Mouse (Mus musculus) heart, embryonic 14.5 days (tissue): Measurements from ENCODE around the gene Gm37240. TPM values are rescaled to one million over a fixed set of nuclear protein-coding genes. Genes with fewer than 3 reads are reported as not detected.

Experiments used
- ATAC-seq: fragments of 200-750 bp; cut with Nextera tagmentation; 2 replicates; pipeline ENCODE4 v1.8.0; 2017; ENCODE audit warnings: low read depth, moderate TSS enrichment; ENCODE audit not compliant: insufficient number of reproducible peaks, insufficient read depth, low FRiP score
- H3K27ac ChIP-seq, 2 experiments: fragments of 200-500 bp in 1 of 2; fragments of 300-500 bp in 1 of 2; sonication (generic) in 1 of 2; replicated peaks in 1 of 2; 2 replicates each; pipeline ENCODE4 v1.5.1; 2012 to 2014; ENCODE audit warnings: low read depth in 2 of 2, low read length in 2 of 2, control low read depth in 1 of 2, mild to moderate bottlenecking in 1 of 2, mixed read lengths in 1 of 2; ENCODE audit not compliant: control insufficient read depth in 1 of 2, insufficient read depth in 1 of 2
- H3K27me3 ChIP-seq: fragments of 300-500 bp; sonication (generic); 2 replicates; pipeline ENCODE4 v1.6.1; 2014; ENCODE audit warnings: mild to moderate bottlenecking, low read length, control low read depth; ENCODE audit not compliant: control insufficient read depth, insufficient read depth
- H3K36me3 ChIP-seq: fragments of 300-500 bp; sonication (generic); 2 replicates; pipeline ENCODE4 v1.6.1; 2014; ENCODE audit warnings: mild to moderate bottlenecking, control low read depth, low read length, mixed read lengths; ENCODE audit not compliant: control insufficient read depth, insufficient read depth
- H3K4me1 ChIP-seq, 2 experiments: fragments of 200-500 bp in 1 of 2; fragments of 300-500 bp in 1 of 2; sonication (generic) in 1 of 2; 2 replicates each; pipeline ENCODE4 v1.6.1; 2012 to 2014; ENCODE audit warnings: low read length in 2 of 2, control low read depth in 1 of 2, mixed read lengths in 1 of 2; ENCODE audit not compliant: control insufficient read depth in 2 of 2, insufficient read depth in 2 of 2
- H3K4me2 ChIP-seq: fragments of 300-500 bp; sonication (generic); 2 replicates; pipeline ENCODE4 v1.6.1; 2014; ENCODE audit warnings: mild to moderate bottlenecking, low read length
- H3K4me3 ChIP-seq, 2 experiments: fragments of 200-500 bp in 1 of 2; fragments of 300-500 bp in 1 of 2; sonication (generic) in 1 of 2; 2 replicates each; pipeline ENCODE4 v1.5.1; 2012 to 2014; ENCODE audit warnings: low read length in 2 of 2, mild to moderate bottlenecking in 2 of 2, control low read depth in 1 of 2, low read depth in 1 of 2, moderate library complexity in 1 of 2; ENCODE audit not compliant: control insufficient read depth in 1 of 2, insufficient read depth in 1 of 2
- H3K9ac ChIP-seq: fragments of 300-500 bp; sonication (generic); 2 replicates; pipeline ENCODE4 v1.6.1; 2014; ENCODE audit warnings: mild to moderate bottlenecking, low read length
- H3K9me3 ChIP-seq: fragments of 300-500 bp; sonication (generic); 2 replicates; pipeline ENCODE4 v1.6.1; 2016; ENCODE audit warnings: low read length, control low read depth; ENCODE audit not compliant: control insufficient read depth
- WGBS: fragments of 180-500 bp; shearing (Covaris S2); extraction: QIAGEN DNeasy Blood & Tissue Kit; methylation state at CpG from one replicate; pipeline ENCODE4 v1.1.7; 2014; 5-methylcytosine and 5-hydroxymethylcytosine counted together
- polyA plus RNA-seq: library from polyadenylated mRNA; unstranded; fragments of >200 nt; fragmentation: Nextera tagmentation; extraction: Ambion mirVana; gene quantifications from 2 replicates; pipeline ENCODE4 v1.2.1, GENCODE M21; 2014

Gene Gm37240
- polyA plus RNA-seq, 1 experiment from 2014 or later, result 12.3 TPM

GRCm38 (mm10) chr3:85145076-85145475 is 742.2 kb downstream of the Gm37240 start:
- 84% methylated on average over 4 of the region's 4 CpGs for WGBS

GRCm38 (mm10) chr3:85144425-85144824 is 742.9 kb downstream of the Gm37240 start:
- no peak overlapping the region for H3K4me2 ChIP-seq
- ATAC-seq, result no peak
- H3K36me3 ChIP-seq, result no peaks in the 10 kb centered on the region
- no peak overlapping the region for H3K4me3 ChIP-seq
- peaks cover 2 to 4% of the 10 kb centered on the region in 2 experiments; a peak in 1 of 4 replicates for H3K4me1 ChIP-seq
- WGBS, result 72% methylated on average over 3 of the region's 3 CpGs
- no peak overlapping the region for H3K9ac ChIP-seq
- no peaks in the 10 kb centered on the region for H3K9me3 ChIP-seq
- H3K27ac ChIP-seq, result no peak overlapping the region
- H3K27me3 ChIP-seq, result no peaks in the 10 kb centered on the region

More at GRCm38 (mm10) chr3:85145076-85145475, 742.2 kb downstream of the Gm37240 start:
- Histone ChIP-seq H3K27ac (no peak overlapping the region), H3K27me3 (no peaks in the 10 kb centered on the region), H3K9me3 (no peaks in the 10 kb centered on the region), H3K4me1 (peaks cover 2 to 10% of the 10 kb centered on the region in 2 experiments; a peak in 2 of 4 replicates), H3K4me3 (no peak overlapping the region), H3K9ac (no peak overlapping the region), H3K36me3 (no peaks in the 10 kb centered on the region), H3K4me2 (no peak overlapping the region)
- ATAC-seq, result no peak

GRCm38 (mm10) chr3:85140488-85140887 is 746.8 kb downstream of the Gm37240 start:
- no peak overlapping the region for H3K27ac ChIP-seq
- WGBS, result 46% methylated on average over 7 of the region's 7 CpGs
- ATAC-seq, result no peak

GRCm38 (mm10) chr3:85138407-85138806 is 748.9 kb downstream of the Gm37240 start:
- Histone ChIP-seq H3K4me2 (no peak overlapping the region), H3K9me3 (no peaks in the 10 kb centered on the region), H3K4me3 (no peak overlapping the region), H3K4me1 (no peaks in the 10 kb centered on the region), H3K36me3 (no peaks in the 10 kb centered on the region), H3K9ac (no peak overlapping the region), H3K27me3 (no peaks in the 10 kb centered on the region), H3K27ac (no peak overlapping the region)
- ATAC-seq, result no peak
- WGBS, result 69% methylated on average over 2 of the region's 2 CpGs

More at GRCm38 (mm10) chr3:85140488-85140887, 746.8 kb downstream of the Gm37240 start:
- no peaks in the 10 kb centered on the region for H3K9me3 ChIP-seq
- H3K9ac ChIP-seq, result no peak overlapping the region
- no peaks in the 10 kb centered on the region for H3K27me3 ChIP-seq
- H3K4me2 ChIP-seq, result no peak overlapping the region
- no peaks in the 10 kb centered on the region for H3K4me1 ChIP-seq
- no peaks in the 10 kb centered on the region for H3K36me3 ChIP-seq
- H3K4me3 ChIP-seq, result no peak overlapping the region

GRCm38 (mm10) chr3:85133561-85133960 is 753.8 kb downstream of the Gm37240 start:
- WGBS, result 75% methylated on average over 4 of the region's 4 CpGs
- no peaks in the 10 kb centered on the region for H3K27me3 ChIP-seq

GRCm38 (mm10) chr3:85131878-85132277 is 755.4 kb downstream of the Gm37240 start:
- WGBS, result 30% methylated on average over 7 of the region's 7 CpGs
- Histone ChIP-seq H3K4me1 (peaks cover 0 to 4% of the 10 kb centered on the region in 2 experiments; a peak in 2 of 4 replicates), H3K27me3 (no peaks in the 10 kb centered on the region), H3K4me2 (no peak overlapping the region), H3K9ac (no peak overlapping the region), H3K27ac (peak overlapping the region in 1 of 2 experiments; percentile 26; a peak in 1 of 4 replicates), H3K9me3 (no peaks in the 10 kb centered on the region), H3K4me3 (no peak overlapping the region), H3K36me3 (no peaks in the 10 kb centered on the region)
- ATAC-seq, result no peak

More at GRCm38 (mm10) chr3:85133561-85133960, 753.8 kb downstream of the Gm37240 start:
- H3K4me3 ChIP-seq, result no peak overlapping the region
- H3K4me1 ChIP-seq, result peaks cover 0 to 4% of the 10 kb centered on the region in 2 experiments; a peak in 2 of 4 replicates
- H3K27ac ChIP-seq, result no peak overlapping the region
- no peak overlapping the region for H3K9ac ChIP-seq
- H3K36me3 ChIP-seq, result no peaks in the 10 kb centered on the region
- no peak for ATAC-seq
- no peak overlapping the region for H3K4me2 ChIP-seq
- no peaks in the 10 kb centered on the region for H3K9me3 ChIP-seq

GRCm38 (mm10) chr3:85128546-85128945 is 758.8 kb downstream of the Gm37240 start:
- Histone ChIP-seq H3K9ac (no peak overlapping the region), H3K36me3 (no peaks in the 10 kb centered on the region), H3K4me1 (peaks cover 3 to 4% of the 10 kb centered on the region in 2 experiments; a peak in 2 of 4 replicates), H3K4me2 (no peak overlapping the region), H3K4me3 (no peak overlapping the region), H3K27ac (no peak overlapping the region), H3K27me3 (no peaks in the 10 kb centered on the region), H3K9me3 (no peaks in the 10 kb centered on the region)
- ATAC-seq, result no peak
- WGBS, result 80% methylated on average over 8 of the region's 8 CpGs

- 83% methylated on average over 7 of the region's 7 CpGs for WGBS
Observed at GRCm38 (mm10) chr3:85126970-85127369, 760.3 kb downstream of the Gm37240 start.

More at GRCm38 (mm10) chr3:85126970-85127369, 760.3 kb downstream of the Gm37240 start:
- H3K4me1 ChIP-seq, result peaks cover under 1 to 3% of the 10 kb centered on the region in 2 experiments; a peak in 2 of 4 replicates
- no peak overlapping the region for H3K9ac ChIP-seq
- H3K9me3 ChIP-seq, result no peaks in the 10 kb centered on the region
- no peak for ATAC-seq
- H3K36me3 ChIP-seq, result no peaks in the 10 kb centered on the region
- no peaks in the 10 kb centered on the region for H3K27me3 ChIP-seq
- H3K4me2 ChIP-seq, result no peak overlapping the region
- H3K27ac ChIP-seq, result no peak overlapping the region
- H3K4me3 ChIP-seq, result no peak overlapping the region
